Mouse (Mus musculus) limb, embryonic 14.5 days (tissue): ENCODE results near the gene Slc25a21. TPM values are rescaled to one million over a fixed set of nuclear protein-coding genes. Genes with fewer than 3 reads are reported as not detected.
A peak's percentile ranks its signal among the peaks of the same experiment; 100 is the strongest.

Experiments
- ATAC-seq: fragments of 200-750 bp; cut with Nextera tagmentation; 2 replicates; pipeline ENCODE4 v1.8.0; 2017; ENCODE audit warnings: low read depth, moderate number of reproducible peaks, moderate TSS enrichment; ENCODE audit not compliant: low FRiP score
- DNase-seq: peaks from one replicate; pipeline ENCODE4 v3.0.0-alpha.2; 2015; ENCODE audit warnings: low spot score
- H3K27ac ChIP-seq: fragments of 300-500 bp; sonication (generic); replicated peaks from 2 replicates; pipeline ENCODE4 v1.5.1; 2014; ENCODE audit warnings: low read depth, mild to moderate bottlenecking, low read length, moderate library complexity, mixed read lengths
- H3K27me3 ChIP-seq: fragments of 300-500 bp; sonication (generic); 2 replicates; pipeline ENCODE4 v1.6.1; 2014; ENCODE audit warnings: low read length, mixed read lengths; ENCODE audit not compliant: control insufficient read depth, insufficient read depth
- H3K36me3 ChIP-seq: fragments of 300-500 bp; sonication (generic); 2 replicates; pipeline ENCODE4 v1.6.1; 2014; ENCODE audit warnings: mild to moderate bottlenecking, low read length, moderate library complexity, mixed read lengths; ENCODE audit not compliant: control insufficient read depth, insufficient read depth
- H3K4me1 ChIP-seq: fragments of 300-500 bp; sonication (generic); 2 replicates; pipeline ENCODE4 v1.6.1; 2014; ENCODE audit warnings: antibody characterized with exemption, low read length, mixed read lengths; ENCODE audit not compliant: control insufficient read depth, insufficient read depth
- H3K4me2 ChIP-seq: fragments of 300-500 bp; sonication (generic); replicated peaks from 2 replicates; pipeline ENCODE4 v1.6.1; 2014; ENCODE audit warnings: low read depth, mild to moderate bottlenecking, low read length, moderate library complexity; ENCODE audit not compliant: severe bottlenecking
- H3K4me3 ChIP-seq: fragments of 300-500 bp; sonication (generic); replicated peaks from 2 replicates; pipeline ENCODE4 v1.5.1; 2014; ENCODE audit warnings: low read length
- H3K9ac ChIP-seq: fragments of 300-500 bp; sonication (generic); 2 replicates; pipeline ENCODE4 v1.6.1; 2014; ENCODE audit warnings: mild to moderate bottlenecking, low read depth, low read length, moderate library complexity; ENCODE audit not compliant: severe bottlenecking
- H3K9me3 ChIP-seq: fragments of 300-500 bp; sonication (generic); 2 replicates; pipeline ENCODE4 v1.6.1; 2016; ENCODE audit warnings: low read length; ENCODE audit not compliant: control insufficient read depth
- POLR2A ChIP-seq: fragments of 200-500 bp; IDR thresholded peaks from 2 replicates; pipeline ENCODE4 v1.8.0; 2012; ENCODE audit warnings: inconsistent platforms, mild to moderate bottlenecking, moderate library complexity, borderline replicate concordance; ENCODE audit not compliant: insufficient read depth, insufficient read length; ENCODE audit errors: extremely low read depth
- WGBS: fragments of 180-500 bp; shearing (Covaris S2); extraction: QIAGEN DNeasy Blood & Tissue Kit; methylation state at CpG from one replicate; pipeline ENCODE4 v1.1.7; 2014; 5-methylcytosine and 5-hydroxymethylcytosine counted together
- polyA plus RNA-seq, 2 experiments: library from polyadenylated mRNA; depleted of rRNA in 1 of 2; stranded (reverse) in 1 of 2; unstranded in 1 of 2; fragments of >200 nt; fragmentation: Nextera tagmentation in 1 of 2; extraction: Ambion mirVana in 1 of 2; gene quantifications; 2 replicates each; pipeline versions ENCODE4 v1.2.1 to v1.2.3; 2012 to 2014

Slc25a21 gene
- polyA plus RNA-seq, 2 experiments = 0.24 to 0.45 TPM

DNA sequence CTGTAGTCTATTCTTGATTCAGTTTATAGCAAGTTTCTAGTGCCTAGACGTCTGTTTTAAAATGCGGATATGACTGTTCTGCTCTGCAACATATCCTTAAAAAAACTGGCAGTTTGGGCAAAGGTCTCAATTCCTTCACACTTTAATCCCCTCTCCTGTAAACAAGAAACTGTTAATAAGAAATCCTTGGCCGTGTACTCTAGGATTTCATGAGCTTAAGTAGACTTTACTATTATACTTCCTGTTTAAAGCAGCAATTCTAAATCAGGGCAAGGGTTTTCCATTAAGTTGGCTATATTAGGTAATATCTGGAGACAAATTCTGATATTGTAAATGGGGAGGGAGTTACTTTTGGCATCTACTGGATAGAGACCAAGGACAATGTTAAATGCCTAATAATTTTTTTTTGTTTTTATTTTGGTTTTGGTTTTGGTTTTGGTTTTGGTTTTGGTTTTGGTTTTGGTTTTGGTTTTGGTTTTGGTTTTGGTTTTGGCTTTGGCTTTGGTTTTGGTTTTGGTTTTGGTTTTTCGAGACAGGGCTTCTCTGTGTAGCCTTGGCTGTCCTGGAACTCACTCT, 7.1 kb upstream of the Slc25a21 start:
- no peak overlapping the region for H3K9ac ChIP-seq
- no peaks in the 10 kb centered on the region for H3K4me1 ChIP-seq
- no peak overlapping the region for H3K27ac ChIP-seq
- no peak overlapping the region for H3K4me2 ChIP-seq
- no peaks in the 10 kb centered on the region for H3K27me3 ChIP-seq
- 68% methylated on average over 4 of the region's 4 CpGs for WGBS
- no peak for TF ChIP-seq POLR2A
- ATAC-seq (no peak), DNase-seq (no peak)
- H3K9me3 ChIP-seq = no peaks in the 10 kb centered on the region
- no peak overlapping the region for H3K4me3 ChIP-seq
- H3K36me3 ChIP-seq = no peaks in the 10 kb centered on the region

DNA sequence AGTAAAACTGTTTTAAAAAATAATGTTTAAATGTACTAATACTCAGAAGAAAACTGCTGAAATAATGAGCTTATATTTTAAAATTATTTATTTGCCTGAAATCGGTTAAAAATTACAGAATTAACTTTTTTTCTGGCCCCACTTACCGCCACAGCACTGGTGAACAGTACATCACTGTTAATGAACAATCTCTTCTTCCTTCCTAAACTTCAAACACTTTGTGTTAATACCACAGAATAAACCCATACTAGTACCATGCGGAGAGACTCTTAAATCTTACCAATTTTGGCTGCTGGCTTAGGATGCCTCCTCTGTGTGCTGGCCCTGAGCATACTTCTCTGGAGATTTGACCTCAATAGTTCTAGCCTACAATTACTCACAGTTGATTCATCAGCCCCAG, 4.6 kb upstream of the Slc25a21 start:
- no peak overlapping the region for H3K4me3 ChIP-seq
- 88% methylated on average over 3 of the region's 3 CpGs for WGBS
- DNase-seq (no peak), ATAC-seq (no peak)
- no peak overlapping the region for H3K9ac ChIP-seq
- no peak overlapping the region for H3K4me2 ChIP-seq
- peaks cover 8% of the 10 kb centered on the region for H3K27me3 ChIP-seq
- H3K27ac ChIP-seq = no peak overlapping the region
- TF ChIP-seq POLR2A = no peak
- H3K36me3 ChIP-seq = no peaks in the 10 kb centered on the region
- H3K9me3 ChIP-seq = no peaks in the 10 kb centered on the region
- no peaks in the 10 kb centered on the region for H3K4me1 ChIP-seq

GRCm38 (mm10) chr12:57199427-57199826, 2.2 kb upstream of the Slc25a21 start:
- no peak overlapping the region for H3K4me2 ChIP-seq
- WGBS = 96% methylated on average over 2 of the region's 2 CpGs
- H3K9me3 ChIP-seq = no peaks in the 10 kb centered on the region
- H3K9ac ChIP-seq = no peak overlapping the region
- no peaks in the 10 kb centered on the region for H3K4me1 ChIP-seq
- H3K27me3 ChIP-seq = peaks cover 17% of the 10 kb centered on the region
- ATAC-seq (no peak), DNase-seq (no peak)
- no peaks in the 10 kb centered on the region for H3K36me3 ChIP-seq
- TF ChIP-seq POLR2A = no peak
- no peak overlapping the region for H3K27ac ChIP-seq
- no peak overlapping the region for H3K4me3 ChIP-seq

DNA sequence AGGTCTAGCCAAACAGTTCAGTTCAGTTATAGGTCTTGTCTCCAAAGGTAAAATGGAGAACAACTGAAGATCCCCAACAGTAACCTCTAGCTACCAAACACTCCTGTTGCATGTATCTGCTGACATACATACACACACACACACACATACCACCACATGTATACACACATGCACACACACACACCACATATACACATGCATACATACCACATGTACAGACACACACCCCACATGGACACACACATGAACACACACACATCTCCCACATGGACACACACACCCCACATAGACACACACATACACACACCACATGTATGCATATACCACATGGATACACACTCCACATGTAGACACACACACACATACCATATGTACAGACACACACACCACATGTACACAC, 997 bp upstream of the Slc25a21 start:
- DNase-seq (no peak), ATAC-seq (no peak)
- Histone ChIP-seq H3K9ac (no peak overlapping the region), H3K9me3 (no peaks in the 10 kb centered on the region), H3K4me1 (no peaks in the 10 kb centered on the region), H3K27ac (no peak overlapping the region), H3K4me2 (no peak overlapping the region), H3K27me3 (peaks cover 17% of the 10 kb centered on the region), H3K4me3 (no peak overlapping the region), H3K36me3 (no peaks in the 10 kb centered on the region)
- no peak for TF ChIP-seq POLR2A

GRCm38 (mm10) chr12:57196608-57197362, 487 bp downstream of the Slc25a21 start:
- no peak for DNase-seq
- Histone ChIP-seq H3K9me3 (no peaks in the 10 kb centered on the region), H3K36me3 (no peaks in the 10 kb centered on the region), H3K9ac (peak overlapping the region; percentile 60), H3K27me3 (peaks cover 17% of the 10 kb centered on the region), H3K27ac (no peak overlapping the region), H3K4me2 (peak overlapping the region; percentile 85), H3K4me1 (no peaks in the 10 kb centered on the region), H3K4me3 (peak overlapping the region; percentile 51)
- peak; percentile 37; the same call in 1 of the 2 replicates for ATAC-seq
- no peak for TF ChIP-seq POLR2A
- 2% methylated on average over 59 of the region's 59 CpGs for WGBS
